ENCODE assay signal across 8 mouse cellular contexts in the genomic region with DNA sequence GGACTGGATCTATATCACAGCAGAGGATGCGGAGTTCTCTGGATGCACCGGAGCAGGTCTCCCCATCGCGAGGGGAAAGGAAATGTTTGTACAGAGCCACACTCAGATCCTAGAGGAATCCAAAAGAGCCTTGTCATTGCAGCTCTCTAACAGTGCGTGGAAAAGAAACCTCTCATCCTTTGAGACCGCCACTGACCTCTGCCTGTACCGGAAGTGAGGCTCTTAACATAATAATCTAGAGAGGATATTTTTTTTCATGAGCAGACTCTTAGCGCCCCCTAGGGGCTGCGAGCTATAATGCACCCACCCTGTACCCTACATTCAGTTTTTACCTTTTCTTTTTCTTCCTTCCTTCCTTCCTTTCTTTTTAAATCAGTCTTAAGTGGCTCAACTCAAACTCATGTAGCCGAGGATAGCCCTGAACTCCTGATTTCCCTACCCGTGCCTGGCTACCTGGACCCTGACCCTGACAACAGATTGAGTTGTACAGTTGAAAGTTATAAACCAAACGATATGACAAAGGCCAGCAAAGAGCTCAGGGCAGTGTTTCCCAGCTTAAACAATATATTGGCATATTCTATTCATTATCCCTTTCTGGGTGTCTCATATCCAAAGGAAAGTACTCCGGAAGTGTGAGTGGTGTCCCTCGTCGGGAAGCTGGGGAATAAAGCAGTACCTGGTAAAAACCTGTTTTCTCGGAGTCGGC. TPM values are rescaled to one million over a fixed set of nuclear protein-coding genes. Genes with fewer than 3 reads are reported as not detected.
DNase-seq lines count a peak whose midpoint lies in the region; ATAC-seq lines count a peak whose summit lies in the region.
"Had no signal": no experiment of that assay in that cellular context is flagged by ENCODE, and none has a peak within 500 bp of the region (broad histone marks: within the 10 kb centered on the region; RNA-seq: fewer than 3 reads in every experiment).

No protein-coding gene starts in this region.

- H3K36me3 ChIP-seq in embryonic facial prominence, embryonic 11.5 days (replicated peaks; ENCODE audit: control insufficient read depth, insufficient read depth, low read depth, low read length) = no peaks in the 10 kb centered on the region; the same call in 1 of the 2 replicates
- H3K36me3 ChIP-seq in midbrain, embryonic 10.5 days = peaks cover 34% of the 10 kb centered on the region

- intact Hi-C loops in heart, postnatal 14 days (cut with DNase I) = no loop called here

- no peaks in the 10 kb centered on the region for H3K27me3 ChIP-seq in embryonic facial prominence, embryonic 11.5 days (ENCODE audit: control insufficient read depth, insufficient read depth, low read length)
- no peaks in the 10 kb centered on the region for H3K27me3 ChIP-seq in midbrain, embryonic 10.5 days (ENCODE audit: low read depth, poor library complexity, severe bottlenecking)
- H3K27me3 ChIP-seq: stomach, embryonic 15.5 days had no signal

- H3K9ac ChIP-seq in embryonic facial prominence, embryonic 11.5 days (replicated peaks; ENCODE audit: low read length) = no peak overlapping the region
- H3K9ac ChIP-seq: stomach, embryonic 15.5 days had no signal

- no peak overlapping the region for H3K4me3 ChIP-seq in embryonic facial prominence, embryonic 11.5 days (ENCODE audit: low read depth, low read length)
- H3K4me3 ChIP-seq in midbrain, embryonic 10.5 days = no peak overlapping the region
- H3K4me3 ChIP-seq: stomach, embryonic 15.5 days had no signal

- no peaks in the 10 kb centered on the region for H3K4me1 ChIP-seq in embryonic facial prominence, embryonic 11.5 days (ENCODE audit: control insufficient read depth, insufficient read depth, low read length)
- H3K4me1 ChIP-seq in midbrain, embryonic 10.5 days = peaks cover 25% of the 10 kb centered on the region

- peak; percentile 41 for DNase-seq in ES-CJ7 (ENCODE audit: low read depth, low spot score)
- peak; percentile 71 for DNase-seq in adrenal gland, postnatal 10 days
- DNase-seq in embryonic facial prominence, embryonic 11.5 days (ENCODE audit: low spot score) = peak; percentile 71
- peak; percentile 65 to 76 for DNase-seq in heart, postnatal 14 days
- peak; percentile 52 to 64 for DNase-seq in layer of hippocampus, postnatal 36 days
- peak; percentile 36 for DNase-seq in midbrain, embryonic 10.5 days (ENCODE audit: low spot score)
- peak; percentile 21 for DNase-seq in spleen, adult 12 weeks (ENCODE audit: low spot score)

- no peaks in the 10 kb centered on the region for H3K9me3 ChIP-seq in embryonic facial prominence, embryonic 11.5 days (replicated peaks; ENCODE audit: control insufficient read depth, low read length)
- H3K9me3 ChIP-seq in midbrain, embryonic 10.5 days (replicated peaks) = no peaks in the 10 kb centered on the region; the same call in 1 of the 2 replicates
- H3K9me3 ChIP-seq: stomach, embryonic 15.5 days had no signal

- no peak overlapping the region for H3K27ac ChIP-seq in embryonic facial prominence, embryonic 11.5 days (replicated peaks; ENCODE audit: low read depth, low read length)
- 0 out of 2 replicates have a peak overlapping the region, but pooled peaks have one; percentile 38 for H3K27ac ChIP-seq in midbrain, embryonic 10.5 days (replicated peaks)
- H3K27ac ChIP-seq: stomach, embryonic 15.5 days had no signal

- 64% methylated on average over 17 of the region's 17 CpGs for WGBS in embryonic facial prominence, embryonic 11.5 days
- WGBS in midbrain, embryonic 10.5 days = 66% methylated on average over 17 of the region's 17 CpGs

- no peak for ATAC-seq in embryonic facial prominence, embryonic 11.5 days (replicated peaks; ENCODE audit: insufficient number of reproducible peaks, low FRiP score, low TSS enrichment, low read depth)

- no peak overlapping the region for H3K4me2 ChIP-seq in embryonic facial prominence, embryonic 11.5 days (ENCODE audit: low read depth, low read length)
- H3K4me2 ChIP-seq: stomach, embryonic 15.5 days had no signal

RNA-seq across cellular contexts. Expression of gene Bcdin3d, which starts 3.4 kb away (rescaled TPM):
- total RNA-seq in adrenal gland, postnatal 10 days (2021) = 1 to 10 TPM; 6.0 to 6.5 TPM
- 15.1 and 16.7 TPM in 2 replicates for polyA plus RNA-seq in embryonic facial prominence, embryonic 11.5 days (2014; fragmentation: Nextera tagmentation; extraction: Ambion mirVana)
- total RNA-seq in heart, postnatal 14 days (2021) = 1 to 10 TPM; 3.9 to 4.9 TPM
- total RNA-seq in layer of hippocampus, postnatal 36 days (2021) = 1 to 10 TPM; 3.9 to 5.0 TPM
- 21.3 and 22.1 TPM in 2 replicates for polyA plus RNA-seq in midbrain, embryonic 10.5 days (2016; fragmentation: Nextera tagmentation; extraction: Ambion mirVana)

RNA-seq across cellular contexts. Expression of gene Nckap5l, which starts 13.6 kb away (rescaled TPM):
- 10 to 100 TPM; 19.8 to 34.0 TPM for total RNA-seq in adrenal gland, postnatal 10 days (2021)
- 9.0 and 9.7 TPM in 2 replicates for polyA plus RNA-seq in embryonic facial prominence, embryonic 11.5 days (2014; fragmentation: Nextera tagmentation; extraction: Ambion mirVana)
- 10 to 100 TPM; 11.2 to 13.6 TPM for total RNA-seq in heart, postnatal 14 days (2021)
- 10 to 100 TPM; 20.3 to 20.9 TPM for total RNA-seq in layer of hippocampus, postnatal 36 days (2021)
- 11.0 and 11.3 TPM in 2 replicates for polyA plus RNA-seq in midbrain, embryonic 10.5 days (2016; fragmentation: Nextera tagmentation; extraction: Ambion mirVana)

RNA-seq across cellular contexts. Expression of gene Faim2, which starts 56.8 kb away (rescaled TPM):
- total RNA-seq in adrenal gland, postnatal 10 days (2021) = 10 to 100 TPM; 10.5 to 13.7 TPM
- 0.24 and 0.66 TPM in 2 replicates for polyA plus RNA-seq in embryonic facial prominence, embryonic 11.5 days (2014; fragmentation: Nextera tagmentation; extraction: Ambion mirVana)
- total RNA-seq in heart, postnatal 14 days (2021) = under 1 TPM; 0.12 to 0.74 TPM
- 100 to 1,000 TPM; 373 to 394 TPM for total RNA-seq in layer of hippocampus, postnatal 36 days (2021)
- polyA plus RNA-seq in midbrain, embryonic 10.5 days (2016; fragmentation: Nextera tagmentation; extraction: Ambion mirVana) = 0.86 and 1.1 TPM in 2 replicates

Comparison
In these comparisons a context has a peak if more than half of its experiments do, and no peak if none do; other contexts are left out.
1. DNase-seq: peak in every context shown above with its lines; median percentile 71 in adrenal gland, postnatal 10 days; 71 in embryonic facial prominence, embryonic 11.5 days; 70 in heart, postnatal 14 days; 58 in layer of hippocampus, postnatal 36 days; 41 in ES-CJ7; 36 in midbrain, embryonic 10.5 days; 21 in spleen, adult 12 weeks.
2. RNA of gene Faim2, which starts 56.8 kb away (total RNA-seq): 373 to 394 TPM in layer of hippocampus, postnatal 36 days; 10.5 to 13.7 TPM in adrenal gland, postnatal 10 days and 0.12 to 0.74 TPM in heart, postnatal 14 days; every median in the first group is over 10 times any median in the second.